Mouse (Mus musculus) adrenal gland, postnatal 4 days (tissue): ENCODE data around the gene Btg4. TPM values are rescaled to one million over a fixed set of nuclear protein-coding genes. Genes with fewer than 3 reads are reported as not detected.
A peak's percentile ranks its signal among the peaks of the same experiment; 100 is the strongest.
"Not testable (repeated sequence)": the region's sequence is repeated elsewhere in the genome, so short reads cannot be mapped to it uniquely, and the experiment has no call there.

ENCODE experiments used
- DNase-seq, 2 experiments: peaks; one replicate each; pipeline ENCODE4 v3.0.0; 2021 to 2022; ENCODE audit warnings: low spot score in 2 of 2, mixed read lengths in 2 of 2
- total RNA-seq, 2 experiments: library from RNA; stranded (reverse); gene quantifications; 2 replicates each; pipeline ENCODE4 v1.2.3; 2021

Btg4 gene
- total RNA-seq, 2 experiments from 2014 or later = not detected

GRCm38 (mm10) chr9:51081614-51082013, 20.9 kb downstream of the Btg4 start:
- no peak for DNase-seq

- DNase-seq = no peak
These were observed 33.0 kb downstream of the Btg4 start for GRCm38 (mm10) chr9:51093697-51094096.

GRCm38 (mm10) chr9:51096306-51096705, 35.6 kb downstream of the Btg4 start:
- DNase-seq = no peak

GRCm38 (mm10) chr9:51101756-51102425, 41.2 kb downstream of the Btg4 start, which contains the start of gene 4833427G06Rik:
TSS of gene 4833427G06Rik (minus strand) at chr9:51102078.
- peak; percentile 26 to 39 for DNase-seq

GRCm38 (mm10) chr9:51102963-51103807, 42.5 kb downstream of the Btg4 start:
- DNase-seq = peak; percentile 24 to 34

GRCm38 (mm10) chr9:51103808-51104514, 43.3 kb downstream of the Btg4 start:
- DNase-seq = peak; percentile 32 to 36

- no peak for DNase-seq
These were observed 45.0 kb downstream of the Btg4 start for GRCm38 (mm10) chr9:51105751-51106150.

- DNase-seq = no peak
These were observed 54.1 kb downstream of the Btg4 start for GRCm38 (mm10) chr9:51114767-51115166.

GRCm38 (mm10) chr9:51136985-51137384, 76.3 kb downstream of the Btg4 start:
- DNase-seq = no peak

- no peak for DNase-seq
These were observed 76.7 kb downstream of the Btg4 start for GRCm38 (mm10) chr9:51137432-51137831.

GRCm38 (mm10) chr9:51137836-51138235, 77.1 kb downstream of the Btg4 start:
- DNase-seq = no peak

- DNase-seq = no peak
These were observed 77.6 kb downstream of the Btg4 start for GRCm38 (mm10) chr9:51138301-51138700.

- not testable (repeated sequence) for DNase-seq
These were observed 78.7 kb downstream of the Btg4 start for GRCm38 (mm10) chr9:51139401-51139800.

GRCm38 (mm10) chr9:51140711-51141110, 80.0 kb downstream of the Btg4 start:
- no peak for DNase-seq

- no peak for DNase-seq
These were observed 82.7 kb downstream of the Btg4 start for GRCm38 (mm10) chr9:51143437-51143836.

- DNase-seq = no peak
These were observed 83.5 kb downstream of the Btg4 start for GRCm38 (mm10) chr9:51144218-51144617.

GRCm38 (mm10) chr9:51146496-51146895, 85.8 kb downstream of the Btg4 start:
- DNase-seq = no peak

GRCm38 (mm10) chr9:51147294-51147693, 86.6 kb downstream of the Btg4 start:
- DNase-seq = no peak

- peak in 1 of 2 experiments; percentile 43 for DNase-seq
These were observed 91.5 kb downstream of the Btg4 start for GRCm38 (mm10) chr9:51152079-51152752.

GRCm38 (mm10) chr9:51161771-51162388, 101.2 kb downstream of the Btg4 start:
- peak; percentile 27 to 68 for DNase-seq

GRCm38 (mm10) chr9:51163989-51164388, 103.3 kb downstream of the Btg4 start:
- DNase-seq = no peak
